Mouse (Mus musculus) kidney, postnatal 0 days (tissue): Measurements from ENCODE around the gene Dlgap4. TPM values are rescaled to one million over a fixed set of nuclear protein-coding genes. Genes with fewer than 3 reads are reported as not detected.
A peak's percentile ranks its signal among the peaks of the same experiment; 100 is the strongest.

Source experiments
- ATAC-seq: fragments of 200-750 bp; cut with Nextera tagmentation; replicated peaks from 2 replicates; pipeline ENCODE4 v1.8.0; 2017; ENCODE audit warnings: low read depth, moderate number of reproducible peaks, moderate TSS enrichment, moderate library complexity; ENCODE audit not compliant: low FRiP score
- DNase-seq: peaks from one replicate; pipeline ENCODE4 v3.0.0-alpha.2; 2016; ENCODE audit warnings: low spot score
- H3K27ac ChIP-seq: fragments of 300-500 bp; sonication (generic); 2 replicates; pipeline ENCODE4 v1.5.1; 2014; ENCODE audit warnings: mild to moderate bottlenecking
- H3K27me3 ChIP-seq: fragments of 300-500 bp; sonication (generic); 2 replicates; pipeline ENCODE4 v1.6.1; 2014; ENCODE audit warnings: low read length, mixed read lengths; ENCODE audit not compliant: insufficient read depth
- H3K36me3 ChIP-seq: fragments of 300-500 bp; sonication (generic); 2 replicates; pipeline ENCODE4 v1.6.1; 2014; ENCODE audit warnings: low read length, mixed read lengths; ENCODE audit not compliant: insufficient read depth
- H3K4me1 ChIP-seq: fragments of 300-500 bp; sonication (generic); replicated peaks from 2 replicates; pipeline ENCODE4 v1.6.1; 2014; ENCODE audit warnings: antibody characterized with exemption, low read length, mixed read lengths; ENCODE audit not compliant: insufficient read depth
- H3K4me2 ChIP-seq: fragments of 300-500 bp; sonication (generic); 2 replicates; pipeline ENCODE4 v1.6.1; 2014; ENCODE audit warnings: mild to moderate bottlenecking, low read length, moderate library complexity, mixed read lengths
- H3K4me3 ChIP-seq: fragments of 300-500 bp; sonication (generic); replicated peaks from 2 replicates; pipeline ENCODE4 v1.5.1; 2014; ENCODE audit warnings: low read depth, low read length
- H3K9ac ChIP-seq: fragments of 300-500 bp; sonication (generic); 2 replicates; pipeline ENCODE4 v1.6.1; 2014; ENCODE audit warnings: low read depth, low read length
- H3K9me3 ChIP-seq: fragments of 300-500 bp; sonication (generic); replicated peaks from 2 replicates; pipeline ENCODE4 v1.6.1; 2016; ENCODE audit warnings: low read length, inconsistent platforms, mixed read lengths
- CTCF ChIP-seq: IDR thresholded peaks from 2 replicates; pipeline ENCODE4 v1.5.1; 2016; ENCODE audit warnings: antibody characterized with exemption, low read depth, mild to moderate bottlenecking, moderate library complexity
- WGBS: fragments of 180-500 bp; shearing (Covaris S2); extraction: QIAGEN DNeasy Blood & Tissue Kit; methylation state at CpG from one replicate; pipeline ENCODE4 v1.1.7; 2014; 5-methylcytosine and 5-hydroxymethylcytosine counted together
- polyA plus RNA-seq: library from polyadenylated mRNA; unstranded; fragments of >200 nt; fragmentation: Nextera tagmentation; extraction: Ambion mirVana; gene quantifications from 2 replicates; pipeline ENCODE4 v1.2.1, GENCODE M21; 2015

Gene Dlgap4
- polyA plus RNA-seq, 1 experiment from 2014 or later: 61.1 TPM

GRCm38 (mm10) chr2:156649450-156649849 is 35.9 kb downstream of the Dlgap4 start:
- Histone ChIP-seq H3K27me3 (no peaks in the 10 kb centered on the region), H3K27ac (no peak overlapping the region), H3K9me3 (no peaks in the 10 kb centered on the region), H3K36me3 (no peaks in the 10 kb centered on the region), H3K4me2 (no peak overlapping the region), H3K4me1 (no peaks in the 10 kb centered on the region), H3K4me3 (no peak overlapping the region), H3K9ac (no peak overlapping the region)
- WGBS: 72% methylated on average over 5 of the region's 5 CpGs
- TF ChIP-seq CTCF: no peak
- no peak for ATAC-seq
- DNase-seq: no peak

GRCm38 (mm10) chr2:156651019-156651418 is 37.5 kb downstream of the Dlgap4 start:
- 42% methylated on average over 6 of the region's 6 CpGs for WGBS
- H3K36me3 ChIP-seq: no peaks in the 10 kb centered on the region
- H3K4me1 ChIP-seq: no peaks in the 10 kb centered on the region
- no peak overlapping the region for H3K27ac ChIP-seq
- ATAC-seq: no peak
- no peaks in the 10 kb centered on the region for H3K27me3 ChIP-seq
- no peak overlapping the region for H3K4me2 ChIP-seq
- DNase-seq: no peak
- H3K4me3 ChIP-seq: no peak overlapping the region
- H3K9me3 ChIP-seq: no peaks in the 10 kb centered on the region
- TF ChIP-seq CTCF: no peak
- no peak overlapping the region for H3K9ac ChIP-seq

GRCm38 (mm10) chr2:156652841-156653240 is 39.3 kb downstream of the Dlgap4 start:
- Histone ChIP-seq H3K27ac (no peak overlapping the region), H3K27me3 (no peaks in the 10 kb centered on the region), H3K4me3 (no peak overlapping the region), H3K36me3 (no peaks in the 10 kb centered on the region), H3K9me3 (no peaks in the 10 kb centered on the region), H3K9ac (no peak overlapping the region), H3K4me2 (no peak overlapping the region), H3K4me1 (no peaks in the 10 kb centered on the region)
- DNase-seq (peak; percentile 76), ATAC-seq (no peak)
- no peak for TF ChIP-seq CTCF
- 11% methylated on average over 8 of the region's 8 CpGs for WGBS

GRCm38 (mm10) chr2:156654148-156654547 is 40.6 kb downstream of the Dlgap4 start:
- no peak for DNase-seq

GRCm38 (mm10) chr2:156655626-156656025 is 42.1 kb downstream of the Dlgap4 start:
- Histone ChIP-seq H3K4me2 (no peak overlapping the region), H3K4me3 (no peak overlapping the region), H3K36me3 (no peaks in the 10 kb centered on the region), H3K4me1 (no peaks in the 10 kb centered on the region), H3K9ac (no peak overlapping the region), H3K9me3 (no peaks in the 10 kb centered on the region), H3K27me3 (no peaks in the 10 kb centered on the region), H3K27ac (no peak overlapping the region)
- 53% methylated on average over 5 of the region's 5 CpGs for WGBS
- TF ChIP-seq CTCF: no peak
- no peak for ATAC-seq
- no peak for DNase-seq

More at GRCm38 (mm10) chr2:156654148-156654547, 40.6 kb downstream of the Dlgap4 start:
- H3K9ac ChIP-seq: no peak overlapping the region
- no peaks in the 10 kb centered on the region for H3K27me3 ChIP-seq
- H3K4me1 ChIP-seq: no peaks in the 10 kb centered on the region
- H3K4me2 ChIP-seq: no peak overlapping the region
- WGBS: 84% methylated on average over 5 of the region's 5 CpGs
- no peak for TF ChIP-seq CTCF
- no peaks in the 10 kb centered on the region for H3K36me3 ChIP-seq
- H3K4me3 ChIP-seq: no peak overlapping the region
- no peak for ATAC-seq
- H3K27ac ChIP-seq: no peak overlapping the region
- H3K9me3 ChIP-seq: no peaks in the 10 kb centered on the region

- 89% methylated on average over 8 of the region's 8 CpGs for WGBS
- no peaks in the 10 kb centered on the region for H3K9me3 ChIP-seq
- no peaks in the 10 kb centered on the region for H3K4me1 ChIP-seq
- H3K9ac ChIP-seq: no peak overlapping the region
- ATAC-seq (no peak), DNase-seq (no peak)
- no peak overlapping the region for H3K4me2 ChIP-seq
- no peak overlapping the region for H3K27ac ChIP-seq
- H3K4me3 ChIP-seq: no peak overlapping the region
- no peaks in the 10 kb centered on the region for H3K27me3 ChIP-seq
- H3K36me3 ChIP-seq: no peaks in the 10 kb centered on the region
- TF ChIP-seq CTCF: no peak
These were observed 44.0 kb downstream of the Dlgap4 start for GRCm38 (mm10) chr2:156657522-156657921.

GRCm38 (mm10) chr2:156658221-156658620 is 44.7 kb downstream of the Dlgap4 start:
- no peak for TF ChIP-seq CTCF
- Histone ChIP-seq H3K9me3 (no peaks in the 10 kb centered on the region), H3K36me3 (no peaks in the 10 kb centered on the region), H3K27me3 (no peaks in the 10 kb centered on the region), H3K27ac (no peak overlapping the region), H3K4me2 (no peak overlapping the region), H3K4me1 (no peaks in the 10 kb centered on the region), H3K4me3 (no peak overlapping the region), H3K9ac (no peak overlapping the region)
- WGBS: 78% methylated on average over 10 of the region's 10 CpGs
- ATAC-seq (no peak), DNase-seq (no peak)
